Mouse (Mus musculus) v-Abl transformed pro-B cells (cell line): Measurements from ENCODE around the gene Cdh9.

Source experiments
- in situ Hi-C, 2 experiments: fragments of 400-800 bp; cut with MboI; formaldehyde crosslinking; loops; one replicate each; pipeline ENCODE4 v1.15.1; 2025; ENCODE audit not compliant: unreplicated experiment in 2 of 2

Gene Cdh9

DNA sequence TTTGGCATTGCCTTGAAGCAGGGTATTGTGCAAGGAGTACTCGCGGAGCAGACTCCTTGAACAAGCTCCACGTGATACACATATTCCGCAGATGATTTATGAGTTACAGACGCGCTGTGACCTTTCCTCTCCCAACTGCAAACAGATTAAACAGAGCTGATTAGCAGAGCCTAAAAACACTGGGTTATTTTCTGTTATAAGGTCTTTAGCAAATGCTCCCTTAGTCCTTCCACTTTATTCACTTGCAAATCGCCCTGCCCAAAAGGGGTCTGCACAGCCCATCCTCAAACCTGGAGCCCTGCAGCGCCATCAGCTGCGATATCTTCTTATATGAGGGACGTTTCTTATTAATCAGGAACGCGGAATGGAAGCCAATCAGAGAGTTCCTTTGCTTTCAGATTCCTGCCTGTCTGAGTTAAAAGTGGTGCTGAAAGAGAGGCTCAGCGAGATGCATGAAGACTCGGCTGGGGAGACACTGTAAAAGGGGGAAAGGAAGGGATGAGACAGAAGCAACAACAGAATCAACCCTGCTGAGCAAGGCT is at the start of gene Cdh9:
Gene Cdh9 (plus strand): TSS at position 287 of the 542 bp plus-strand sequence.
- in situ Hi-C loops: no loop called here

GRCm38 (mm10) chr15:16679096-16679495 is 49.5 kb upstream of the Cdh9 start:
- in situ Hi-C loops: no loop called here

GRCm38 (mm10) chr15:16699821-16700220 is 28.7 kb upstream of the Cdh9 start:
- in situ Hi-C loops: no loop called here

DNA sequence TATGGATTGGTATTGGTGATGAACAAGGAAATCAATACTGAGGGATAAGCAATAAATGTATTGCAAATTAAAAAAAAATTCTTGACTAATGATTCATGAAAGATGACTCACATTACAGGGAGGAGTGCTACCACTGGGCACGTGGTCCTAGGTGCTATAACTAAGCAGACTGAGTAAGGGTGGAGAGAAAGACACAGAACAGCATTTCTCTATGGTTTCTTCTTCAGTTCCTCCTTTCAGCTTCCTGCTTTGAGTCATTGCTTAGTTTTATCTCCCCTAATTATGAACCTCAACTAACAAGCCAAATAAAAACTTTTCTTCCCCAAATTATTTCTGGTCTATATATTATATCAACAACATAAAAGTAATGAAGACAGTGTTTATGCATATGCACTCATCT is 26.2 kb upstream of the Cdh9 start:
- in situ Hi-C loops: no loop called here

DNA sequence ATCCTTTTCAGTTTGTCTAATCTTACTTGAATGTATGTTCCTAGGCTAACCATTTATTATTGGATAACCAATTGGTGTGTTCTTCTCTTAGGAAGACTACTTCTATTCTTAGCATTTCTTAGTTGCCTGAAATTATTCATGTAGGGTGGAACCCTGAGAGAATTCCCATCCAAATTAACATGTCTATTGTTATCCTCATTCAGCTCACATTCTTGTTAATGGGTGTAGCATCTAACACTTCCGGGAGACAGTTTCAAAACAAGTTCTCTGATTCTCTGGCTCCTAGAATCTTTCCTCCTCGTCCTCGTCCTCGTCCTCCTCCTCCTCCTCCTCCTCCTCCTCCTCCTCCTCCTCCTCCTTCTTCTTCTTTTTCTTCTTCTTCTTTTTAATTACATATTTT is 10.5 kb downstream of the Cdh9 start:
- in situ Hi-C loops: no loop called here

- in situ Hi-C loops: no loop called here
These were observed 18.1 kb downstream of the Cdh9 start for GRCm38 (mm10) chr15:16746672-16747071.

DNA sequence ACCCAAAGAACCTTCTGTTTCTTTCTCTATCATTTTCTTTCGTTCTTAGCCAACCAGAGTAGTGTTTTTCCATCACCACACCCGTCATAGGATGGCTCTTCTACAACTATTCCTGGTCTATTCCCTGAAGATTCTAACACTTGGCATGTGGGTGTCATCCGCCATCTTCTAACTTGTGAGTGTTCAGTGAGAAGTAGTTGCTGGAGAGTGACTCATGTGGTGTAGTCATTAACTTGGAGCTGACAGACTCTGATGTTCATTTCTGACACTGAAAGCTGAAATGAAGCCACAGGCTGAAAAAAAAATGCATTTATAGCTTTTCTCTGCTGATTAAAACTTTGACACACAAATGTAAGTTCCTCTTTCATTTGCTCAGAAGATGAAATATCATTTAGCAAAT is 34.7 kb downstream of the Cdh9 start:
- in situ Hi-C loops: no loop called here

DNA sequence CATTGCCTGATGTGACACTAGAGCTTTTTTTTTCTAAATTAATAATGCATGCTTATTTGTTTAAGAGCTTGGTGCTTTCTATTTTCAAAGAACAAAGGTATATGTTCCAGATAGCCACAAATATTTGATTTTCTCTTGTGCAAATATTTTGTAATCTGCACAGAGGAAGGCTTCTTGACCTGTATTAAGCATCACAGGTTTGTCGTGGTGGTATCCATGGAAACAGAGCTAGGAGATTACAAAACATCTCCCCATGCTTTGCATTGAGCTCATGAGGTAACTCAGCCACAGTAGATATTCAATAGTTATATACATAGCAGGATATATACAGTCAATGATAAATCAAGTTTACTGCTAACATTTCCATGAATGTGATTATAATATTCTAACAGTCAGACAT is 56.0 kb downstream of the Cdh9 start:
- in situ Hi-C loops: no loop called here

GRCm38 (mm10) chr15:16792857-16793256 is 64.3 kb downstream of the Cdh9 start:
- in situ Hi-C loops: no loop called here

DNA sequence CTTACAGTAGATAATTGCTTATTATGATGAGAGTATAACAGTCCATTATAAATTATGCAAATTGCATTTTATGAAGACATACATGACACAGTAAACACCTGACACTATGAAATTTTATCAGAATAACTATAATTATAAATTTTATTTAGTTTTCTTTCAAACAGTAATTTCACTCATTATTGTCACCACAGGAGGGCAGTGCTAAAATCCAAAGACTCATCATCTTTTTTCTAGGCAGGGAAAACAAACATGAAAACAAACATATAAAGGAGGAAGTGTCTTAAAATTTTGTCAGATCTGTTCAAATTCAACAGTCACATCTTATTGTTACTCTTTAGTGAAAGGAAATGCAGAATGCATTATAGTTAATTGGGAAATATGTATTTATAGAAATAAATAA is 72.7 kb downstream of the Cdh9 start:
- in situ Hi-C loops: no loop called here

GRCm38 (mm10) chr15:16810787-16811186 is 82.2 kb downstream of the Cdh9 start:
- in situ Hi-C loops: no loop called here

DNA sequence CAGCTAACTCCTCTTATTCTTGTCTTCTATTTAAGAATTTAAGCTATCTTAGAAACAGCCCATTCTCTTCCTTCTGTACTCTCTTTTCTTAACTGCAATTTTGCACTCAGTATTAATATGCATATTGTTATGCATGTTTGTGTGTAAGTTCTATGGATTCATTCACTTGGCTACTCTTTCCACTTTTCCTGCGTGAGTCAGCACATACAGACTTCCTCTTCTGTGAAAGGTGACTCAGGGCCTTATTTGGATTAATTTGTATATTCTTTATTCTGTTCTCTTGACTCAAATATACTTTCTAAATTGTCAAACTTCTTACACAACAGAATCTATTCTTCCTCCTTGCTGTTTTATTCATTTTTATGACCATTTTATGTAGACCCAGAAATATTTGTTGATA is 85.5 kb downstream of the Cdh9 start:
- in situ Hi-C loops: no loop called here

GRCm38 (mm10) chr15:16834761-16835160 is 106.2 kb downstream of the Cdh9 start:
- in situ Hi-C loops: no loop called here

DNA sequence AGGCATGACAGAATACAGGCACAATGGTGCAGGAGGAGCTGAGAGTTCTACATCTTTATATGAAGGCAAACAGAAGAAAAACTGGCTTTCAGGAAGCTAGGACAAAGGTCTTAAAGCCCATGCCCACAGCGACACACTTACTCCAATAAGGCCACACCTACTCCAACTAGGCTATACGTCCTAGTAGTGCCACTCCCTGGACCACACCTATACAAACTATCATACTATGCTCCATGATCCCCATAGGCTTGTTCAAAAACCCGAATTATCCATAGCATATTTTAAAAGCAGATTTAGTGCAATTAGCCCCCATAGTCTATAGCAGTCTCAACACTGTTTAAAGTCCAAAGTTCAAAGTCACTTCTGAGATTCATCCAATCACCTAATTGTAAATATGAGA is 154.0 kb downstream of the Cdh9 start:
- in situ Hi-C loops: no loop called here

- in situ Hi-C loops: no loop called here
These were observed 168.1 kb downstream of the Cdh9 start for GRCm38 (mm10) chr15:16896674-16897073.
